Mouse (Mus musculus) myocyte (in vitro differentiated cells): ENCODE data around the gene Gm47996. TPM values are rescaled to one million over a fixed set of nuclear protein-coding genes. Genes with fewer than 3 reads are reported as not detected.
"Not testable (repeated sequence)": the region's sequence is repeated elsewhere in the genome, so short reads cannot be mapped to it uniquely, and the experiment has no call there.

Experiments
- H3K27me3 ChIP-seq: one replicate; pipeline ENCODE4 v1.6.1; 2011; ENCODE audit not compliant: control insufficient read depth, insufficient read depth, insufficient read length
- H3K36me3 ChIP-seq: one replicate; pipeline ENCODE4 v1.6.1; 2011; ENCODE audit not compliant: control insufficient read depth, insufficient read depth
- H3K4me2 ChIP-seq: one replicate; pipeline ENCODE4 v1.6.1; 2011; ENCODE audit warnings: low read depth, control low read depth
- H3K4me3 ChIP-seq: one replicate; pipeline ENCODE4 v1.5.1; 2011; ENCODE audit warnings: mild to moderate bottlenecking, control low read depth, moderate library complexity
- H3K79me2 ChIP-seq: one replicate; pipeline ENCODE4 v1.6.1; 2011; ENCODE audit not compliant: control insufficient read depth, insufficient read depth
- H3ac ChIP-seq: one replicate; pipeline ENCODE4 v1.6.1; 2011; ENCODE audit not compliant: control insufficient read depth, insufficient read length
- CEBPB ChIP-seq: IDR thresholded peaks from 2 replicates; pipeline ENCODE4 v1.6.1; 2011; ENCODE audit warnings: mild to moderate bottlenecking, moderate library complexity; ENCODE audit not compliant: poor library complexity, insufficient read depth, severe bottlenecking
- E2F4 ChIP-seq: IDR thresholded peaks from one replicate; pipeline ENCODE4 v1.6.1; 2011; ENCODE audit warnings: mild to moderate bottlenecking, control low read depth, moderate library complexity; ENCODE audit not compliant: insufficient read depth
- MAX ChIP-seq: IDR thresholded peaks from one replicate; pipeline ENCODE4 v1.6.1; 2011; ENCODE audit warnings: low read depth, mild to moderate bottlenecking, control low read depth
- MYOD1 ChIP-seq, 3 experiments: IDR thresholded peaks; one replicate each; pipeline ENCODE4 v1.6.1; 2011; ENCODE audit warnings: control low read depth in 2 of 3, low read depth in 2 of 3, mild to moderate bottlenecking in 2 of 3, moderate library complexity in 1 of 3; ENCODE audit not compliant: insufficient read length in 2 of 3, control insufficient read depth in 1 of 3
- MYOG ChIP-seq, 3 experiments: IDR thresholded peaks; one replicate each; pipeline ENCODE4 v1.6.1; 2011; ENCODE audit warnings: control low read depth in 2 of 3, low read depth in 2 of 3, mild to moderate bottlenecking in 2 of 3; ENCODE audit not compliant: insufficient read length in 2 of 3, control insufficient read depth in 1 of 3, insufficient read depth in 1 of 3
- POLR2A ChIP-seq: IDR thresholded peaks from one replicate; pipeline ENCODE4 v1.6.1; 2011; ENCODE audit warnings: low read depth, mild to moderate bottlenecking, control low read depth, moderate library complexity; ENCODE audit not compliant: insufficient read length
- POLR2AphosphoS2 ChIP-seq: IDR thresholded peaks from one replicate; pipeline ENCODE4 v1.6.1; 2011; ENCODE audit warnings: low read depth, control low read depth; ENCODE audit not compliant: insufficient read length
- REST ChIP-seq: IDR thresholded peaks from one replicate; pipeline ENCODE4 v1.6.1; 2011; ENCODE audit warnings: mild to moderate bottlenecking, control low read depth, moderate library complexity; ENCODE audit not compliant: insufficient read depth, insufficient read length
- SRF ChIP-seq: IDR thresholded peaks from one replicate; pipeline ENCODE4 v1.6.1; 2011; ENCODE audit warnings: low read depth; ENCODE audit not compliant: control insufficient read depth, insufficient read length
- TCF12 ChIP-seq: IDR thresholded peaks from one replicate; pipeline ENCODE4 v1.6.1; 2011; ENCODE audit warnings: mild to moderate bottlenecking, control low read depth; ENCODE audit not compliant: poor library complexity, insufficient read depth, severe bottlenecking
- TCF3 ChIP-seq: IDR thresholded peaks from one replicate; pipeline ENCODE4 v1.6.1; 2011; ENCODE audit warnings: low read depth, control low read depth; ENCODE audit not compliant: insufficient read length
- USF1 ChIP-seq: IDR thresholded peaks from one replicate; pipeline ENCODE4 v1.6.1; 2011; ENCODE audit warnings: low read depth, mild to moderate bottlenecking, control low read depth, moderate library complexity
- polyA plus RNA-seq: library from polyadenylated mRNA; unstranded; fragments of >200 nt; fragmentation: generic; extraction: Trizol; gene quantifications from one replicate; pipeline ENCODE4 v1.2.1, GENCODE M21; 2012; ENCODE audit warnings: missing spikeins

The Gm47996 gene
- polyA plus RNA-seq, 1 experiment, result 0.14 TPM

GRCm38 (mm10) chr1:151177030-151177936 lies 32.6 kb upstream of the Gm47996 start:
- H3K79me2 ChIP-seq, result no peaks in the 10 kb centered on the region
- H3K4me2 ChIP-seq, result no peak overlapping the region
- H3ac ChIP-seq, result no peak overlapping the region
- H3K27me3 ChIP-seq, result no peaks in the 10 kb centered on the region
- no peak overlapping the region for H3K4me3 ChIP-seq
- TF ChIP-seq MYOD1 (IDR thresholded peaks at IDR 0.05; ENCODE audit: control insufficient read depth in 1 of 3, insufficient read length in 2 of 3, low read depth in 2 of 3), result no peak
- TF ChIP-seq CEBPB, result no peak
- no peak for TF ChIP-seq TCF12
- TF ChIP-seq MAX, result no peak
- no peaks in the 10 kb centered on the region for H3K36me3 ChIP-seq

DNA sequence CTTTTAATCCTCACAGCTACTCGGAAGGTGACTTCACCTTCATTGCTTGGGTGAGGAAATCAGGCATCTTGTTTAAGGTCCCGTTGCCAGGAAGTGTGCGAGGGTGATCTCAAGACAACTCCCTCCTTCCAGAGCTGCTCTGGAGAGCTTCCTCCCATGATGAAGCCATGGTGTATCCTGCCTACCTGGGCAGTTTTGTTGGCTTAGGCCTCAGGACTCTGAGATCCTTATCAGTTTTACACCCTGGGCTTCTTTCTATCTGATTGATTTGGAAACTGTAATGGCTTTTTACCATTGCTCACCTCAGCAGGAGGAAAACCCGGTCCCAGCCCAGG lies 32.0 kb upstream of the Gm47996 start:
- Histone ChIP-seq H3K4me3 (no peak overlapping the region), H3ac (no peak overlapping the region), H3K4me2 (no peak overlapping the region), H3K79me2 (no peaks in the 10 kb centered on the region), H3K36me3 (no peaks in the 10 kb centered on the region), H3K27me3 (no peaks in the 10 kb centered on the region)
- TF ChIP-seq TCF3 (no peak), E2F4 (no peak), USF1 (no peak), MYOG (IDR thresholded peaks at IDR 0.05; ENCODE audit: control insufficient read depth in 1 of 3, insufficient read depth in 1 of 3, insufficient read length in 2 of 3, low read depth in 2 of 3) (no peak), POLR2A (no peak), CEBPB (no peak), POLR2AphosphoS2 (no peak), SRF (no peak), TCF12 (no peak), MYOD1 (IDR thresholded peaks at IDR 0.05; ENCODE audit: control insufficient read depth in 1 of 3, insufficient read length in 2 of 3, low read depth in 2 of 3) (no peak), MAX (no peak), REST (no peak)

GRCm38 (mm10) chr1:151178505-151179083 lies 31.3 kb upstream of the Gm47996 start:
- no peak for TF ChIP-seq MAX
- TF ChIP-seq E2F4, result no peak
- no peak for TF ChIP-seq CEBPB
- TF ChIP-seq POLR2AphosphoS2, result no peak
- no peak for TF ChIP-seq SRF
- no peak for TF ChIP-seq REST
- TF ChIP-seq POLR2A, result no peak
- no peak for TF ChIP-seq MYOG (IDR thresholded peaks at IDR 0.05; ENCODE audit: control insufficient read depth in 1 of 3, insufficient read depth in 1 of 3, insufficient read length in 2 of 3, low read depth in 2 of 3)
- TF ChIP-seq USF1, result no peak
- no peak for TF ChIP-seq TCF3
- no peak for TF ChIP-seq MYOD1 (IDR thresholded peaks at IDR 0.05; ENCODE audit: control insufficient read depth in 1 of 3, insufficient read length in 2 of 3, low read depth in 2 of 3)
- no peak for TF ChIP-seq TCF12
- no peaks in the 10 kb centered on the region for H3K27me3 ChIP-seq
- no peak overlapping the region for H3K4me2 ChIP-seq
- H3K79me2 ChIP-seq, result no peaks in the 10 kb centered on the region
- H3K4me3 ChIP-seq, result no peak overlapping the region
- H3ac ChIP-seq, result no peak overlapping the region
- H3K36me3 ChIP-seq, result no peaks in the 10 kb centered on the region

DNA sequence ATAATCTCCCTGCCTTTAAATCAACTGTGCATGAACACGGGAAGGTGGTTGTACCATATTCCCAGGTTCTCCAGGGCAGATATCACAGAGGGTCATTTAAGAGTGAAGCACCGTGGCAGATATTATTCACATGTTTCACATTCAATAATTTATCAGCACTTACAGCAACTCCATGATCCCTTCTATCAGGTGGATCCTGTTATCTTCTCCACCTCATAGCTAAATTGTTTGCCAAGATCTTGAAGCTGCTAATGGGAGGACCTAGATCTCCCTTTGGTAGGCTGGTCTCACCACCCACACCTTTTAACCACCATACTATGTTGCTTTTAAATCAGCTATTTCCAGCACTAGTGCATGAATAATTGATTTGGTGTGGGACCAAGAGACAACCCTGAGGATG lies 29.8 kb upstream of the Gm47996 start:
- Histone ChIP-seq H3K4me3 (no peak overlapping the region), H3ac (no peak overlapping the region), H3K4me2 (no peak overlapping the region), H3K27me3 (no peaks in the 10 kb centered on the region), H3K36me3 (no peaks in the 10 kb centered on the region), H3K79me2 (no peaks in the 10 kb centered on the region)
- TF ChIP-seq TCF12 (no peak), REST (no peak), CEBPB (no peak), MYOG (IDR thresholded peaks at IDR 0.05; ENCODE audit: control insufficient read depth in 1 of 3, insufficient read depth in 1 of 3, insufficient read length in 2 of 3, low read depth in 2 of 3) (no peak), TCF3 (no peak), USF1 (no peak), SRF (no peak), E2F4 (no peak), POLR2A (no peak), MYOD1 (IDR thresholded peaks at IDR 0.05; ENCODE audit: control insufficient read depth in 1 of 3, insufficient read length in 2 of 3, low read depth in 2 of 3) (no peak), MAX (no peak), POLR2AphosphoS2 (no peak)

- H3K79me2 ChIP-seq, result not testable (repeated sequence)
These were observed 27.7 kb upstream of the Gm47996 start, which contains the start of gene Gm47985 for GRCm38 (mm10) chr1:151182266-151182665. TSS of gene Gm47985 (plus strand) at chr1:151182537.

DNA sequence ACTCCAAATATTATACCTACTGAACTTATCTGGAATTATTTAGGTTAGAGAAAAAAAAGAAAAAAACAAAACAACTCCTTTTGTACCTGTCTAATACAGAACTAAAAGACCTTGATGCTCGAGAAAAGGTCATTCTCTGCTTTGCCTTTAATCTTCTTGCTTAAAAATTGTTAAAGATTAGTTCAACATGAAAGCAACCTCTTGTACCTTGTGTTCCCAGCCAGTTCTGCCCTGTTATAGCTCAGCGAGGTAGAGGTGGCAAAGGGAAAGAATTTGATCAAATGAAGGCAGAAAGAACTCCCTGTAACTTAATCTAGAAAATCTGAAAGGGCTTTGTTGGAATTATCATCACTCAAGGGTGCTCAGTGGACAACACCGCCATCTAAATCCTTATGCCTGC lies 23.7 kb upstream of the Gm47996 start:
- H3K36me3 ChIP-seq, H3K4me2 ChIP-seq, H3K4me3 ChIP-seq, H3ac ChIP-seq, H3K79me2 ChIP-seq, H3K27me3 ChIP-seq: not testable (repeated sequence)

More at GRCm38 (mm10) chr1:151182266-151182665, 27.7 kb upstream of the Gm47996 start, which contains the start of gene Gm47985:
- H3K27me3 ChIP-seq, H3K4me3 ChIP-seq, H3ac ChIP-seq, H3K36me3 ChIP-seq, H3K4me2 ChIP-seq: not testable (repeated sequence)

DNA sequence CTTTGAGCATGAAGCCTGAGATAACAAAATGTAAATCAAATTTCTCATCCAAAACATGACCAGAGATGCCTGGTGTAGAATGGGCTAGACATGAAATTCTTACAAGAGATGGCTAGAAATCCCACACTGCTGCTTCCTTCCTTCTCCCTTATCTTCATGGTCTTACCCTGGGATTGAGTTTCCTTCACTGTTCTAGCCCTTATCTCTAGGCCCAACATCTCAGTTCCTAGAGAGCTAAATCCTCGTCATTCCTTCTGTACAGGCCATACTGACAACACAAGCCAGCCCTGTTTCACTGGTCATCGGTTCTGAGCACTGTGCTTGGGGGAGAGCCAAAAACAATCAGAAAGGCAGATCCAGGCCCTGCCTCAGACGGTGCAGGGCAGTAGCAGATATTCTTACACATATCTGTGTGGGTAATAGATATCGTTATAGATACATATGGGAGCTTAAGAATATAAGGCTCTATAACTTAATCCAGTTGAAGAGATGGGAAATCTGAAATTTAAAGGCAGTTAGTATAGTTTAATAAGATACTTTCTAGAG lies 23.0 kb upstream of the Gm47996 start:
- H3K4me3 ChIP-seq, H3K79me2 ChIP-seq, H3K4me2 ChIP-seq, H3K36me3 ChIP-seq, H3ac ChIP-seq, H3K27me3 ChIP-seq: not testable (repeated sequence)
